Mouse (Mus musculus): ENCODE data around the gene Fkbp9.

Gene Fkbp9

DNA sequence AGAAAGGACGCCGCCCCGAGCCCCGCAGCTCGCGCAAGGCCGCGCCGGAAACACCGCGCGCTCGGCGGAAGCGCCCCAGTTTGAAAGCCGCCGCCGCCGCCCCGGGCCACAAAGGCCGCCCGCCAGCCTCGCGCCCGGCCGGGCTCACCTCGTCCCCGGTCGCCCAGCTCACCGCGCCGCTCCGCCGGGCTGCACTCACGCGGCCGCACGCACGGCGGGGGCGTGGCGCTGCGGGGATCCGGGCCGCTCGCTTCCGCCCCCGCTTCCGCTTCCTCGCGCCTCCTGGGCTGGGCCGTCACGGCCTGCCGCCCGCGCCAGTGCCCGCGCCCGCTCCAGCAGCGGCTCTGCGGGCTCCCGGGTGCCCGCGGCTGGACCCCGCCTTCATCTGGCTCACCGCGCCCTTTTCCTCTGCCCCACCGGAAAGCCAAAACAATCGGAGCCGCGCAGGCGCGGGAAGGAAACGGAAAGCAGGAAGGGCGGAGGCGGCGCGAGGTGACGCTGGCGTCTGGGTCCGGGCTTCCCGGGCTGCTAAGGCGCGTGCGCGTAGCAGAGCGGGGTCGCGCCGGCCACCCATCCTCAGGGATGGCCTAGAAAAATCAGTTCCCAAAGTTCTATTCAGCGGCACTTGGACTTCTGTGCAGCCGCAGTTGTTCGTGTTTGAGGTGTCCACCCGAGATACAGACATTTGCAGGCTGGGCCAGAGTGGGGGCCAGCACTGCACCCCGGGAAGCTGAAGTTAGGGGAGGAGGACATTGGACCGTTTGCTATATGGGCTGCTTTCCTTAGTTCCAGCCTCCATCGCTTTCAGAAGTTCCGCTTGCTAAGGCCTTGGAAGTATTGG, 34.3 kb upstream of the Fkbp9 start, which contains the start of gene Kbtbd2:
TSS of gene Kbtbd2 (minus strand) at position 503 of the 841 bp plus-strand sequence.
- H3K4me3 ChIP-seq (replicated peaks; ENCODE audit: low read length) = peak within 1 kb of the TSS; percentile 88
- H3K4me1 ChIP-seq (replicated peaks; ENCODE audit: low read depth, low read length) = peaks cover 44% of the 10 kb centered on the region
- TF ChIP-seq NANOG (IDR thresholded peaks at IDR 0.05; ENCODE audit: borderline replicate concordance, low read length) (no peak), POU5F1 (IDR thresholded peaks at IDR 0.05; ENCODE audit: borderline replicate concordance, low read length) (no peak), CTCF (conservative IDR thresholded peaks at IDR 0.05; ENCODE audit: low read length) (no peak)
- H3K36me3 ChIP-seq (ENCODE audit: insufficient read depth, low read length) = 0 out of 2 replicates have a peak, but pooled peaks cover 4% of the 10 kb centered on the region
- no peaks in the 10 kb centered on the region for H3K9me3 ChIP-seq (ENCODE audit: low read length)
- 0 out of 2 replicates have a peak, but pooled peaks cover 7% of the 10 kb centered on the region for H3K27me3 ChIP-seq (ENCODE audit: insufficient read depth, low read length)

DNA sequence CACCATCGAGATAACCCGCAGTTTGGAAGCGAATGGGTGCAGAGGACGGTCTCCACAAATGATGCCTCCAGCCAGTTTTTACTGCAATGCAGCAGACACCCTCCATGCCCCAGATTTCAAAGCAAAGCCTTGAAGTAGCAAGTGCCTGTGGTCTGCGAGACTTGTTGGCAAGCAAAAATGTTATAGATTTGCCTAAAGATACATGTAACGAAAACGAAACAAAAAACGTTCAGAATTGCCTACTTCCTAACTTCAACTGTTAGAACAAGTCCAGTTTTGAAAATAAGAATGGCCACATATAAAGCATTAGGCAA, 33.8 kb upstream of the Fkbp9 start:
- no peaks in the 10 kb centered on the region for H3K9me3 ChIP-seq (ENCODE audit: low read length)
- no peaks in the 10 kb centered on the region for H3K36me3 ChIP-seq (ENCODE audit: insufficient read depth, low read length)
- no peak for TF ChIP-seq POU5F1 (IDR thresholded peaks at IDR 0.05; ENCODE audit: borderline replicate concordance, low read length)
- no peak for TF ChIP-seq CTCF (conservative IDR thresholded peaks at IDR 0.05; ENCODE audit: low read length)
- TF ChIP-seq NANOG (IDR thresholded peaks at IDR 0.05; ENCODE audit: borderline replicate concordance, low read length) = no peak
- H3K27me3 ChIP-seq (ENCODE audit: insufficient read depth, low read length) = 0 out of 2 replicates have a peak, but pooled peaks cover 7% of the 10 kb centered on the region
- H3K4me1 ChIP-seq (replicated peaks; ENCODE audit: low read depth, low read length) = peaks cover 38% of the 10 kb centered on the region
- H3K4me3 ChIP-seq (replicated peaks; ENCODE audit: low read length) = peak overlapping the region; percentile 88

DNA sequence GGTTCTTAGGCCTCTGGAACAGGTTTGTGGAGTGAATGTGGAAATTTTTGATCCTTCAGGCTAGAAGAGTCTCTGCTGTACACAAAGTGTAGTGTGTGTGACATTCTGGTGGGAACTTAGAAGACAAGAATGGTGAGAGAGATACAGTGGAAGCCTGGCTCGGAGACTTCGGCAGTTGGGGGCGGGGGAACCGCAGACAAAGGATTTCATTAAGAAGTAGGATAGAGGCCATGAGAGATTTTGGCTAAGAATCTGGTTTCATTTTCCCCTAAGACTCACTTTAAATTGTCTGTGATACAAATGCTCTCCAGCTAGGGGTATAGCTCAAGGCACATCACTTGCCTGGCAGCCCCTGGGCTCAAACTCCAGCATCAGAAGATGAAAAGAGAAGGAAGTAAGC, 26.8 kb upstream of the Fkbp9 start:
- TF ChIP-seq NANOG (IDR thresholded peaks at IDR 0.05; ENCODE audit: borderline replicate concordance, low read length) (no peak), CTCF (conservative IDR thresholded peaks at IDR 0.05; ENCODE audit: low read length) (no peak), POU5F1 (IDR thresholded peaks at IDR 0.05; ENCODE audit: borderline replicate concordance, low read length) (no peak)
- peaks cover 22% of the 10 kb centered on the region for H3K27me3 ChIP-seq (ENCODE audit: insufficient read depth, low read length)
- no peaks in the 10 kb centered on the region for H3K9me3 ChIP-seq (ENCODE audit: low read length)
- no peaks in the 10 kb centered on the region for H3K4me1 ChIP-seq (replicated peaks; ENCODE audit: low read depth, low read length)
- no peak overlapping the region for H3K4me3 ChIP-seq (replicated peaks; ENCODE audit: low read length)
- H3K36me3 ChIP-seq (ENCODE audit: insufficient read depth, low read length) = no peaks in the 10 kb centered on the region

DNA sequence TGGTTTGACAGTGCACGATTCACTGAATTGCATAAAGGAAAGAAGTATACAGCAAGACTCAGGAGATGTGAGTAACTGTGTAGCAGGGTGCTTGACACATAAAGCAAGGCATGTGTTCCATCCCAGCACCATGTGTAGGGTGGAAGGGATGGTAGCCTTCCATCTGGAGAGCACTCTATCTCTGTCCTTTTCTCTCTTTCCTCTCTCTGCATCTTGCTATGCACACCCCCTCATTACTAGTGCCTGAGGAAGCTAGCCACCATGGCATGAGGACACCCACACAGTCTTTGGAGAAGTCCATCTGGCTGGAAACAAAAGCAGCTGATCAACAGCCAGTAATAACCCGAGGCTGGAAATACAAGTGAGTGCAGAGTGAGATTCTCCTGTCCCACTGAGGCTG, 25.7 kb upstream of the Fkbp9 start:
- no peaks in the 10 kb centered on the region for H3K4me1 ChIP-seq (replicated peaks; ENCODE audit: low read depth, low read length)
- H3K36me3 ChIP-seq (ENCODE audit: insufficient read depth, low read length) = no peaks in the 10 kb centered on the region
- no peak for TF ChIP-seq NANOG (IDR thresholded peaks at IDR 0.05; ENCODE audit: borderline replicate concordance, low read length)
- no peak for TF ChIP-seq CTCF (conservative IDR thresholded peaks at IDR 0.05; ENCODE audit: low read length)
- no peak for TF ChIP-seq POU5F1 (IDR thresholded peaks at IDR 0.05; ENCODE audit: borderline replicate concordance, low read length)
- H3K9me3 ChIP-seq (ENCODE audit: low read length) = no peaks in the 10 kb centered on the region
- H3K4me3 ChIP-seq (replicated peaks; ENCODE audit: low read length) = no peak overlapping the region
- H3K27me3 ChIP-seq (ENCODE audit: insufficient read depth, low read length) = peaks cover 21% of the 10 kb centered on the region

DNA sequence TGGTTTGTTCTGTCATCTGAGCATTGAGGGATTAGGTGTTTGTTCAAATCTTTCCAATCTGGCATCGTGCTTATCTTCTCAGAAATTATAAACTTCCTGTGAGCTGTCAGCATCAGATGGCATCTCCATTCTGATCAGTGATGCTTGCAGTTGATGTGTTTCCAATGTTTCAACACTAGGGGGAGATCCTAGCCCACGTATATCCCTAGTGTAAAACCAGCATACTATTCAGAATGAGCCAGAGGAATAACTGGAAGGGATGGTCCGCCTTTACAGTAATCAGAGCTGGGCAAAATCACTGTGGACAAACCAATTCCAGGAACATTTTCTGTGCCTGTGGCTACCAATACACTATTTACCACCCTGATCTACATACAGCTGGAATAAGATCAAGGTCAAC, 23.2 kb upstream of the Fkbp9 start:
- TF ChIP-seq CTCF (conservative IDR thresholded peaks at IDR 0.05; ENCODE audit: low read length) = peak; percentile 47
- TF ChIP-seq NANOG (IDR thresholded peaks at IDR 0.05; ENCODE audit: borderline replicate concordance, low read length) = no peak
- TF ChIP-seq POU5F1 (IDR thresholded peaks at IDR 0.05; ENCODE audit: borderline replicate concordance, low read length) = no peak
- Histone ChIP-seq H3K4me3 (replicated peaks; ENCODE audit: low read length) (no peak overlapping the region), H3K9me3 (ENCODE audit: low read length) (0 out of 2 replicates have a peak, but pooled peaks cover 5% of the 10 kb centered on the region)

DNA sequence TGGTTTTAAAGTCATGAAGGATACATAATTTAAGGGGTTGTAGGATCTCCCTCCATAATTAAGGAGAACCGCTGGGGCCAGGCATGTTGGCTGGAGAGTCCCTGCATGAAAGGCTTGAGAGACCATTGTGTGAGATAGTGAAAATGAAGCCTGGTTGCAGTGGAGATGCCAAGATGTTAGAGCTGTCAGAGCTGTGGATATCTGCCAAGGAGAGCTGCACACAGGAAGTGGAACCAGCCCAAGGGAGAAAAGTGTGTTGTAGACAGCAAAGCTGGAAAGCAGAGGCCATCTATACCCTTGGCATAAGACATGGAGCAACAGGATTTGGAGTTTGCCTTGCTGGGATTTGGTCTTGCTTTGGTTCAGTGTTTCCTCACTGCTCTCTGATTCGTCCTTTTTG, 18.5 kb upstream of the Fkbp9 start:
- Histone ChIP-seq H3K27me3 (ENCODE audit: insufficient read depth, low read length) (peaks cover 25% of the 10 kb centered on the region), H3K36me3 (ENCODE audit: insufficient read depth, low read length) (no peaks in the 10 kb centered on the region), H3K4me1 (replicated peaks; ENCODE audit: low read depth, low read length) (no peaks in the 10 kb centered on the region), H3K9me3 (ENCODE audit: low read length) (0 out of 2 replicates have a peak, but pooled peaks cover 5% of the 10 kb centered on the region), H3K4me3 (replicated peaks; ENCODE audit: low read length) (no peak overlapping the region)
- TF ChIP-seq POU5F1 (IDR thresholded peaks at IDR 0.05; ENCODE audit: borderline replicate concordance, low read length) = no peak
- TF ChIP-seq NANOG (IDR thresholded peaks at IDR 0.05; ENCODE audit: borderline replicate concordance, low read length) = no peak
- no peak for TF ChIP-seq CTCF (conservative IDR thresholded peaks at IDR 0.05; ENCODE audit: low read length)

More for the DNA sequence above, 23.2 kb upstream of the Fkbp9 start:
- Histone ChIP-seq H3K4me1 (replicated peaks; ENCODE audit: low read depth, low read length) (no peaks in the 10 kb centered on the region), H3K27me3 (ENCODE audit: insufficient read depth, low read length) (peaks cover 36% of the 10 kb centered on the region), H3K36me3 (ENCODE audit: insufficient read depth, low read length) (no peaks in the 10 kb centered on the region)

DNA sequence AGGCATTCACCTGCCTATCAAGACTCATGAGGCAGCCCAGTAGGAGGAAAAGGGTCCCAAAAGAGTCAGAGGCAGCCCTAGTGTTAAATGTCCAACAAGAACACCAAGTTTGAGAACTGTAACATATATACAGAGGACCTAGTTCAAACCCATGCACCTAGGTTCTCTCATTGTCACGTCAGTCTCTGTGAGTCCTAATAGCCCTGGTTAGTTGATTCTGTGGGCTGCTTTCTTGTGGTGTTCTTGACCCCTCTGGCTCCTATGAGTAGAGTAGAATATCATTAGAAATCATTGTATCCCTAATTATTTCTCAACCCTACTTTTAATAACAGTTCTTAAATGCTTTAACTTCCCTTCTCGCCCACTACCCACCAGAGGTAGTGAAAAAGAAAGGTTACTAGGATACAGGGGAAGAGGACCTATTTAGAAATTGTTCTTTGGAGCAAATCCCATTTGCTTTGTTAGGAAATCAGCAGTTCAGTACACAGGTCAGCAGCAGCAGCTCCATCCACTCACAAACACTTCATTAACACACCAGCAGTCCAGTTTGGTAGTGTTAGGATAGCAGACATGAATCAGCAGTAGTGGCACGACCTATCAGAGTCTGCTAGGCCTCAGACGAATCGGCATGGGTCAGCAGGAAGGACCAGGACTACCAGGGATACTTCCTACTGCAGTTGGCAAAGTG, 13.3 kb upstream of the Fkbp9 start:
- H3K4me3 ChIP-seq (replicated peaks; ENCODE audit: low read length) = no peak overlapping the region
- H3K36me3 ChIP-seq (ENCODE audit: insufficient read depth, low read length) = no peaks in the 10 kb centered on the region
- H3K9me3 ChIP-seq (ENCODE audit: low read length) = no peaks in the 10 kb centered on the region
- H3K27me3 ChIP-seq (ENCODE audit: insufficient read depth, low read length) = peaks cover 5% of the 10 kb centered on the region
- TF ChIP-seq CTCF (conservative IDR thresholded peaks at IDR 0.05; ENCODE audit: low read length) = no peak
- TF ChIP-seq POU5F1 (IDR thresholded peaks at IDR 0.05; ENCODE audit: borderline replicate concordance, low read length) = no peak
- TF ChIP-seq NANOG (IDR thresholded peaks at IDR 0.05; ENCODE audit: borderline replicate concordance, low read length) = no peak
- no peaks in the 10 kb centered on the region for H3K4me1 ChIP-seq (replicated peaks; ENCODE audit: low read depth, low read length)

DNA sequence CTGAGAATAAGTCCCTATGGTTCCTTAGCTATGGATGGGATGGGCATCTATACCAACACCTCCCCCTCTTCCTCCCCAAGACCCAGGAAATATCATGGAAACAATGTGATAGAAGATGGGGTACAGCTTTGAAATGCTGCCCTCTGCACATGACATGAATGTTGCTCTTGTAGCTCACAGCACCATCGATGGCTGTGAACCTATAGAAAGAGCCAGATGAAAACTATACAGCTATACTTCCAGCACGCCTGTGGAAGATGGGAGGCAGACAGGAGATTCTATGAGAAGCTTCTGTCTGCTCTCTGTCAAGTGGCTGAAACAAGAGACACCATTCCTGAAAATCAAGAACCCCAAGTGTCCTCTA, 12.8 kb upstream of the Fkbp9 start:
- no peak overlapping the region for H3K4me3 ChIP-seq (replicated peaks; ENCODE audit: low read length)
- H3K36me3 ChIP-seq (ENCODE audit: insufficient read depth, low read length) = no peaks in the 10 kb centered on the region
- H3K4me1 ChIP-seq (replicated peaks; ENCODE audit: low read depth, low read length) = no peaks in the 10 kb centered on the region
- TF ChIP-seq NANOG (IDR thresholded peaks at IDR 0.05; ENCODE audit: borderline replicate concordance, low read length) (no peak), CTCF (conservative IDR thresholded peaks at IDR 0.05; ENCODE audit: low read length) (no peak), POU5F1 (IDR thresholded peaks at IDR 0.05; ENCODE audit: borderline replicate concordance, low read length) (no peak)
- peaks cover 5% of the 10 kb centered on the region for H3K27me3 ChIP-seq (ENCODE audit: insufficient read depth, low read length)
- H3K9me3 ChIP-seq (ENCODE audit: low read length) = no peaks in the 10 kb centered on the region

Measured in E14TG2a.4 (cell line).